Mouse (Mus musculus): ENCODE results near the gene Rgs2. TPM values are rescaled to one million over a fixed set of nuclear protein-coding genes. Genes with fewer than 3 reads are reported as not detected.

Rgs2 gene
- polyA plus RNA-seq, 1 experiment from 2014 or later: 23.8 TPM

GRCm38 (mm10) chr1:143980811-143981210 lies 23.1 kb downstream of the Rgs2 start:
- no peak for DNase-seq (ENCODE audit: low spot score)
- no peaks in the 10 kb centered on the region for H3K27me3 ChIP-seq (ENCODE audit: insufficient read depth, poor library complexity, severe bottlenecking)
- no peaks in the 10 kb centered on the region for H3K36me3 ChIP-seq
- H3K9me3 ChIP-seq: no peaks in the 10 kb centered on the region
- H3K27ac ChIP-seq: no peak overlapping the region
- peaks cover 4% of the 10 kb centered on the region; the same call in 1 of the 2 replicates for H3K4me1 ChIP-seq
- no peak overlapping the region for H3K4me3 ChIP-seq

GRCm38 (mm10) chr1:143974637-143975036 lies 29.3 kb downstream of the Rgs2 start:
- Histone ChIP-seq H3K9me3 (no peaks in the 10 kb centered on the region), H3K27me3 (ENCODE audit: insufficient read depth, poor library complexity, severe bottlenecking) (no peaks in the 10 kb centered on the region), H3K36me3 (no peaks in the 10 kb centered on the region), H3K4me3 (no peak overlapping the region), H3K27ac (no peak overlapping the region), H3K4me1 (no peaks in the 10 kb centered on the region)
- 84% methylated on average over 2 of the region's 2 CpGs for WGBS
- no peak for DNase-seq (ENCODE audit: low spot score)

GRCm38 (mm10) chr1:143962301-143962700 lies 41.7 kb downstream of the Rgs2 start:
- no peak for DNase-seq (ENCODE audit: low spot score)
- 80% methylated on average over 3 of the region's 3 CpGs for WGBS
- no peak overlapping the region for H3K27ac ChIP-seq

GRCm38 (mm10) chr1:143960340-143960739 lies 43.6 kb downstream of the Rgs2 start:
- Histone ChIP-seq H3K9me3 (no peaks in the 10 kb centered on the region), H3K36me3 (no peaks in the 10 kb centered on the region), H3K27me3 (ENCODE audit: insufficient read depth, poor library complexity, severe bottlenecking) (no peaks in the 10 kb centered on the region), H3K4me3 (no peak overlapping the region), H3K27ac (no peak overlapping the region), H3K4me1 (no peaks in the 10 kb centered on the region)
- no peak for DNase-seq (ENCODE audit: low spot score)
- WGBS: 62% methylated on average over 2 of the region's 2 CpGs

More at GRCm38 (mm10) chr1:143962301-143962700, 41.7 kb downstream of the Rgs2 start:
- Histone ChIP-seq H3K4me1 (no peaks in the 10 kb centered on the region), H3K36me3 (no peaks in the 10 kb centered on the region), H3K4me3 (no peak overlapping the region), H3K9me3 (no peaks in the 10 kb centered on the region), H3K27me3 (ENCODE audit: insufficient read depth, poor library complexity, severe bottlenecking) (no peaks in the 10 kb centered on the region)

GRCm38 (mm10) chr1:143956090-143956489 lies 47.9 kb downstream of the Rgs2 start:
- DNase-seq (ENCODE audit: low spot score): no peak
- Histone ChIP-seq H3K27me3 (ENCODE audit: insufficient read depth, poor library complexity, severe bottlenecking) (no peaks in the 10 kb centered on the region), H3K36me3 (no peaks in the 10 kb centered on the region), H3K4me1 (no peaks in the 10 kb centered on the region), H3K9me3 (no peaks in the 10 kb centered on the region), H3K27ac (no peak overlapping the region), H3K4me3 (no peak overlapping the region)
- 66% methylated on average over 1 of the region's 1 CpGs for WGBS

- no peaks in the 10 kb centered on the region for H3K36me3 ChIP-seq
- 76% methylated on average over 2 of the region's 2 CpGs for WGBS
- H3K4me1 ChIP-seq: no peaks in the 10 kb centered on the region
- H3K9me3 ChIP-seq: no peaks in the 10 kb centered on the region
- no peak overlapping the region for H3K4me3 ChIP-seq
- H3K27ac ChIP-seq: no peak overlapping the region
- H3K27me3 ChIP-seq (ENCODE audit: insufficient read depth, poor library complexity, severe bottlenecking): no peaks in the 10 kb centered on the region
- no peak for DNase-seq (ENCODE audit: low spot score)
Observed at GRCm38 (mm10) chr1:143952841-143953240, 51.1 kb downstream of the Rgs2 start.

Other genes starting within 250 kb of the Rgs2 start
- 14.2 and 16.6 TPM in 2 replicates for gene Trove2, start 227.1 kb downstream of the Rgs2 start, polyA plus RNA-seq (2016; fragmentation: Nextera tagmentation; extraction: Ambion mirVana)
- 88.5 and 109 TPM in 2 replicates for gene Uchl5, start 226.9 kb downstream of the Rgs2 start, polyA plus RNA-seq (2016; fragmentation: Nextera tagmentation; extraction: Ambion mirVana)
- gene Rgs13, start 173.2 kb upstream of the Rgs2 start, polyA plus RNA-seq (2016; fragmentation: Nextera tagmentation; extraction: Ambion mirVana): not detected in 2 replicates
- not detected in 2 replicates for gene Rgs1, start 245.1 kb upstream of the Rgs2 start, polyA plus RNA-seq (2016; fragmentation: Nextera tagmentation; extraction: Ambion mirVana)